Comparison of ENCODE assay signal across 28 mouse cellular contexts in genomic region chr1:153874045-153874444, GRCm38 (mm10). TPM values are rescaled to one million over a fixed set of nuclear protein-coding genes. Genes with fewer than 3 reads are reported as not detected.
"Had no signal": no experiment of that assay in that cellular context is flagged by ENCODE, and none has a peak within 500 bp of the region (broad histone marks: within the 10 kb centered on the region; RNA-seq: fewer than 3 reads in every experiment).

Teddm1b (plus strand) TSS chr1:153874345.

- ATAC-seq: forebrain, embryonic 13.5 days; forebrain, embryonic 14.5 days; forebrain, embryonic 15.5 days; forebrain, embryonic 16.5 days; forebrain, postnatal 0 days had no signal

- DNase-seq: cerebellum, adult 8-10 months; cerebellum, adult 9-10 months; cerebellum, adult 9-11 months; cerebellum, postnatal 10 days; cerebellum, postnatal 14 days; cerebellum, postnatal 25 days; cerebellum, postnatal 36 days; embryo, embryonic 11 days; forebrain, postnatal 0 days; gastrocnemius, adult 2 months; gastrocnemius, postnatal 10 days; gastrocnemius, postnatal 14 days; gastrocnemius, postnatal 25 days; gastrocnemius, postnatal 36 days; heart, adult 18-20 months; heart, adult 2 months had no signal

RNA-seq across cellular contexts. Expression of gene Teddm1b, which starts in this region (rescaled TPM):
- total RNA-seq: common myeloid progenitor, adult 5-6 weeks; forebrain, postnatal 0 days; gastrocnemius, adult 18-20 months; gastrocnemius, adult 2 months; gastrocnemius, adult 8-10 months; gastrocnemius, postnatal 10 days; gastrocnemius, postnatal 14 days; gastrocnemius, postnatal 25 days; gastrocnemius, postnatal 36 days; gastrocnemius, postnatal 4 days; granulocyte monocyte progenitor cell, adult 5-6 weeks; heart, adult 18-20 months; heart, adult 2 months; heart, adult 8-10 months had no signal
- polyA plus RNA-seq: cortical plate, adult 2 months; erythroblast, embryonic 14.5 days; heart, adult 2 months had no signal
